Mouse (Mus musculus) heart, embryonic 16.5 days (tissue): ENCODE measurements at regions not wholly inside any gene's neighbourhood (a gene's known extent, or its start where the extent isn't known, plus 50 kb on each side); places are given as distances from the start of the nearest gene placed in this dataset.

Experiments used
- ATAC-seq: fragments of 200-750 bp; cut with Nextera tagmentation; replicated peaks from 2 replicates; pipeline ENCODE4 v1.8.0; 2017; ENCODE audit warnings: moderate number of reproducible peaks; ENCODE audit not compliant: insufficient read depth, low FRiP score; ENCODE audit errors: extremely low read depth
- H3K27ac ChIP-seq: fragments of 300-500 bp; sonication (generic); 2 replicates; pipeline ENCODE4 v1.5.1; 2014; ENCODE audit warnings: mild to moderate bottlenecking, low read length, control low read depth, moderate library complexity
- H3K27me3 ChIP-seq: fragments of 300-500 bp; sonication (generic); 2 replicates; pipeline ENCODE4 v1.6.1; 2014; ENCODE audit warnings: low read length, mixed read lengths; ENCODE audit not compliant: control insufficient read depth, insufficient read depth
- H3K36me3 ChIP-seq: fragments of 300-500 bp; sonication (generic); 2 replicates; pipeline ENCODE4 v1.6.1; 2014; ENCODE audit not compliant: control insufficient read depth, insufficient read depth
- H3K4me1 ChIP-seq: fragments of 300-500 bp; sonication (generic); 2 replicates; pipeline ENCODE4 v1.6.1; 2014; ENCODE audit warnings: low read length, mixed read lengths; ENCODE audit not compliant: control insufficient read depth, insufficient read depth
- H3K4me2 ChIP-seq: fragments of 300-500 bp; sonication (generic); 2 replicates; pipeline ENCODE4 v1.6.1; 2014; ENCODE audit warnings: low read depth, mild to moderate bottlenecking, control low read depth, low read length
- H3K4me3 ChIP-seq: fragments of 300-500 bp; sonication (generic); 2 replicates; pipeline ENCODE4 v1.5.1; 2014; ENCODE audit warnings: mild to moderate bottlenecking, control low read depth, low read length
- H3K9ac ChIP-seq: fragments of 300-500 bp; sonication (generic); 2 replicates; pipeline ENCODE4 v1.6.1; 2014; ENCODE audit warnings: low read length, control low read depth
- H3K9me3 ChIP-seq: fragments of 300-500 bp; sonication (generic); replicated peaks from 2 replicates; pipeline ENCODE4 v1.6.1; 2016; ENCODE audit warnings: low read length; ENCODE audit not compliant: control insufficient read depth
- WGBS: fragments of 180-500 bp; shearing (Covaris S2); extraction: QIAGEN DNeasy Blood & Tissue Kit; methylation state at CpG from one replicate; pipeline ENCODE4 v1.1.7; 2014; 5-methylcytosine and 5-hydroxymethylcytosine counted together

DNA sequence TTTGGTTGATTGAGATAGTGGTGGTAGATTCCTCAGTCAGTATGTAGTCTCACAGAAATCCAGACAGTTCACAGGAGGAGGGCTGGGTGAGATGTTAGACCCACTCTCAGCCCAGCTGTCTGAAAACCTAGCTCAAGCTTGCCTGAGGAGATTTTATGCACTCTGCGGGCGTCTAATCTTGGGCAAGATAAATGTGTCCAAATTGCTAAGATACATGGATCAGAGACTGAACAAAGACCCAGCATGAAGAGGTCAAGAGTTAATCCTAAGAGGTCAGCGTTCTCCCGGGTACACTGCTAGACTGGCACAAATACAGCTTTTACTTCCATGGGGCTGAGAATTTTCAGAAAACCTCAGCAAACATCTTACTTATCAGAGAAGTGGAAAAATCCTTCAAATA lies 186.8 kb upstream of the Dusp10 start:
- H3K4me2 ChIP-seq, result no peak overlapping the region
- H3K27me3 ChIP-seq, result no peaks in the 10 kb centered on the region
- H3K9ac ChIP-seq, result no peak overlapping the region
- WGBS, result 17% methylated on average over 4 of the region's 4 CpGs
- no peak overlapping the region for H3K4me3 ChIP-seq
- H3K27ac ChIP-seq, result no peak overlapping the region
- ATAC-seq, result no peak
- H3K36me3 ChIP-seq, result no peaks in the 10 kb centered on the region
- no peaks in the 10 kb centered on the region for H3K9me3 ChIP-seq
- H3K4me1 ChIP-seq, result no peaks in the 10 kb centered on the region

DNA sequence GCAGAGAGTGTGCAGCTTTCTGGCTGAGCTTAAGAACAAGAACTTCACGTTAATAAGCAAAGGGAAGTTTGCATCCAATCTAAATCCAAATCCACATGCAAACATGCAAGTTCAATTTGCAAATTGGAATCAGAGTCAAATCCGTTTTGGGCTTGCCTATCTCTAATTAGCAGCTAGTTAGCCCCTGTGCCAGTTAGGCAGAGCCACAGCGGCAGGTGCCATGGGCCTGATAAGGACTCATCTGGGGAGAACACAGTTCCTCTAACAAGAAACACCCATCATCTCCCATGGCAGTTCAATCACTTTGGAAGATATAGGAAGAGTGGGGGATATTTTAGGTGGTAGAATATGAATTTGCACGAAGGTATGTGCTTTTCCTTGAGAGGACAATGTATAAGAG lies 168.0 kb upstream of the Dusp10 start:
- H3K27me3 ChIP-seq, result no peaks in the 10 kb centered on the region
- H3K9ac ChIP-seq, result no peak overlapping the region
- no peaks in the 10 kb centered on the region for H3K4me1 ChIP-seq
- no peak overlapping the region for H3K27ac ChIP-seq
- H3K36me3 ChIP-seq, result no peaks in the 10 kb centered on the region
- H3K9me3 ChIP-seq, result no peaks in the 10 kb centered on the region
- ATAC-seq, result no peak
- WGBS, result 59% methylated on average over 4 of the region's 4 CpGs
- no peak overlapping the region for H3K4me3 ChIP-seq
- no peak overlapping the region for H3K4me2 ChIP-seq

DNA sequence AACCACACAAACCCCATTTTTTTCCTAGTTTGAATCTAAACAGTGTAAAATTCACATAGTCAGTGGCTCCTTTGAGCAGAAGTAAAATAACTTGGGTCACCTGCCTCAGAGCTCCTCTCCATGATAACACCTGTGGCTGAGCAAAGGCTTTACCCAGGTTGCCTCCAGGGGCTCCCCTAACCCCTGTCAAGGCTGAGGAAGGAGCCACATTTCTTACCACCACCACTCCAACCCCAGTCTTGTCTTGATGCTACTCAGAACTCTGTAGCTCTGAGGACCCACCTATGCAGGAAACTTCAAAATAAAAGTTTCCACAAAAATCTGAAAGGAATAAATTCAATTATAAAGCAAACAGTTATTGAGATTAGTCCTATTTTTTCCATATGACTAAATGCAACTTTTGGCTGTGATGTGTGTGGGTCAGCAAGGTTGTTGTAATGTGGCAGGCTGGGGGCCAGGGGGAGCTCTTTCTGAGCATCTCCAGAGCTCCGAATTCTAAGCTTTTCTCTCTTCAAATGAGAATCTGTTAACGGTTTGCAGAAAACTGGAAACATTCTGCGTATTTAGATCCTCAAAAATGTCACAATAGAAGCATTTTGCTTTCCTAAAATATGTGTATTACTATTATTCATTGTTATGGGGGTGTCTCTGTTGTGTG lies 159.0 kb upstream of the Dusp10 start:
- 73% methylated on average over 3 of the region's 3 CpGs for WGBS
- H3K4me3 ChIP-seq, result no peak overlapping the region
- H3K27ac ChIP-seq, result no peak overlapping the region
- no peaks in the 10 kb centered on the region for H3K9me3 ChIP-seq
- H3K4me2 ChIP-seq, result no peak overlapping the region
- H3K9ac ChIP-seq, result no peak overlapping the region
- no peaks in the 10 kb centered on the region for H3K36me3 ChIP-seq
- no peak for ATAC-seq
- no peaks in the 10 kb centered on the region for H3K4me1 ChIP-seq
- H3K27me3 ChIP-seq, result no peaks in the 10 kb centered on the region

DNA sequence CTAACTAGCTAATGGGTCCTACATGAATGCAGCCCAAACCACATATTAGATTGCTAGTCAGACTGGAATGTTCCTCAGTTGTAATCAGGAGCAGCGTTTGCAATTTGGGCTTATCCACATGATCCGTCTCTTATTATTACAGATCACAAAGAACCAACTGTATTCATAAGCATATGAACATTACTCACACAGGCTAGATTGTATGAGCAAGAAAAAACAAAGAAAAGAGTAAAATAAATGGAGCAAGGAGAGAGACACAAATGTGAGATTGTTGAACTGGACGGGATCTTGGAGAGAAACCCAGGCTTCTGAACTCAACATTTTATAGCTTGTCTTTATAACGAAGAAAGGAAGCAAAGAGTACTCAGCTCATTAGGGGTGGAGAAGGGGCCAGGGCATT lies 148.0 kb upstream of the Dusp10 start:
- no peaks in the 10 kb centered on the region for H3K36me3 ChIP-seq

DNA sequence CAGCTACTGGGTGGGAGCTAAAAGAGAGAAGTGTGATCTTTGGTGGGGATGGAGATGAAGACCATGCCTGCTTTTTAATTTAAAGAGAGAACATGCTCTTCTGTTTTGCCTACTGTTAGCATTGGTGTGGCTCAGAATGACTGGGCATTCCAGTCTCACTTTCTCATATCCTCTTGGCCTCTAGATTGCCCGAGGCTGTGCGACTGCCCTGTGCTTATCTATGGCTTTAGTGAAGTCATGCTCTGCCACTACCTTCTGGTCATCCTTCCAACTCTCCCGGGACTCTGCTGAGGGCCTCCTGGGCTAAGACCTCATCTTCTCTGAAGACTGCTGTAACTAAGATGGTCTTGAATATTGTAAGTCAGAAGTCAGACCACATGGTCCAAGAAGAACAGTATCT lies 147.5 kb upstream of the Dusp10 start:
- Histone ChIP-seq H3K4me2 (no peak overlapping the region), H3K9ac (no peak overlapping the region), H3K9me3 (no peaks in the 10 kb centered on the region), H3K27ac (no peak overlapping the region), H3K36me3 (no peaks in the 10 kb centered on the region), H3K27me3 (no peaks in the 10 kb centered on the region), H3K4me1 (no peaks in the 10 kb centered on the region), H3K4me3 (no peak overlapping the region)
- ATAC-seq, result no peak
- 40% methylated on average over 3 of the region's 3 CpGs for WGBS

More for the DNA sequence above, 148.0 kb upstream of the Dusp10 start:
- Histone ChIP-seq H3K4me2 (no peak overlapping the region), H3K9ac (no peak overlapping the region), H3K27ac (no peak overlapping the region), H3K4me1 (no peaks in the 10 kb centered on the region), H3K4me3 (no peak overlapping the region), H3K9me3 (no peaks in the 10 kb centered on the region), H3K27me3 (no peaks in the 10 kb centered on the region)
- ATAC-seq, result no peak
- WGBS, result 85% methylated on average over 4 of the region's 4 CpGs

DNA sequence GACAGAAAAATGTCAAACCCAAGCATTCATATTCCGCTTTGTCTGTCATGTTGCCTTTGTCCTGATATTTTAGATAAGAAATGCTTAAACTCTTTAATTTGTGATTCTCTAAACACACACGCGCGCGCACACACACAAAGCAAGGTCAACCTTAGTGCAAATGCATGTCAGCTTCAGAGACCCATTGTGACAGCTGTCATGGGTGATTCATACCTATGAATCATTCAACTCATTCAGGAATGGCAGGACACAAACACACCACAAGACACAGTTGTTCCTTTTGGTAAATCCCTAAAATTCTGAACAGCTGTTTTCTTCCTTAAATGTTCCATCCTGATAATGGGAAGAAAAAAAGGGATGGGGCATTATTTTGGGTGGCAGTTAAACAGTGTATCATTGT lies 144.1 kb upstream of the Dusp10 start:
- Histone ChIP-seq H3K36me3 (no peaks in the 10 kb centered on the region), H3K4me3 (no peak overlapping the region), H3K4me2 (no peak overlapping the region), H3K9ac (no peak overlapping the region), H3K9me3 (no peaks in the 10 kb centered on the region), H3K27ac (no peak overlapping the region), H3K4me1 (no peaks in the 10 kb centered on the region), H3K27me3 (no peaks in the 10 kb centered on the region)
- WGBS, result 92% methylated on average over 5 of the region's 5 CpGs
- no peak for ATAC-seq

DNA sequence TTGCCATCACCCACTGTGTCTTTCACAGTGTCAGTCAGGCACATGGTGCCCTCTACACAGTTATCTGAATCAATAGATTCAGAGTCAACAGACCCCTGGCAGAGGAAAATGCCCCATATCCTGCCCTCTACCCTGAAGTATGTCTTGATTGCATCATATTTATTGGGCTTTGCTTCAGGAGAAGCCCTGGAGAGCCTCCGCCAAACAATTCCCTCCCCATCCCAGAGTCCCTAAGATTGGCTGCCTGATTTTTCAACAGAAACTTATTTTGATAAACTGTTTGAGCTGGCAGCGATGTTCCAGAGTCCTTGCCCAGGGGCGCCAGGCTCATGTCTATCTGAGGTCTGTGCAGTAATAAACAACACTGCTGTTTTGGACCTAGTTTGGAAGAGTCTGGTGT lies 117.2 kb upstream of the Dusp10 start:
- Histone ChIP-seq H3K27me3 (no peaks in the 10 kb centered on the region), H3K9ac (no peak overlapping the region), H3K4me3 (no peak overlapping the region), H3K27ac (no peak overlapping the region), H3K4me2 (no peak overlapping the region), H3K9me3 (no peaks in the 10 kb centered on the region), H3K4me1 (no peaks in the 10 kb centered on the region), H3K36me3 (no peaks in the 10 kb centered on the region)
- WGBS, result 81% methylated on average over 3 of the region's 3 CpGs
- ATAC-seq, result no peak

DNA sequence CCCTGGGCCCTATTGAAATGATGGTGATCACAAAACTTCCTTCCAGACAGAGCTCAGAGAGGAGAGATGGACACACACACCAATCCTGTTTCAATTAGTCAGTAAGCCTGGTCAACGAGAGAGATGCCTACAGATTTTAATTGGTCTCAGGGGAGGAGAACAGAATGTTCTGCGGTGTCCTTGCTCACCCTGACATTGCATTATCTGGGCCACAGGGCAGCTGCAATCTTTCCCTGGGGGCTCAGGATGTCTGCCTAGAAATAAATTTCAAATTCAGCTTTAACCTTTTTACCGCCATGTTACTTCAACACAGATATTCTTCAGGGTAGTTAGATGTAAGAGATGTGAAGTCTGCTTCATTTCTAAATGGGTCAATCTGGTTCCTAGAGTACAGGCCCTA lies 115.0 kb upstream of the Dusp10 start:
- Histone ChIP-seq H3K4me2 (no peak overlapping the region), H3K9me3 (no peaks in the 10 kb centered on the region), H3K27me3 (no peaks in the 10 kb centered on the region), H3K4me3 (no peak overlapping the region), H3K27ac (no peak overlapping the region), H3K9ac (no peak overlapping the region), H3K36me3 (no peaks in the 10 kb centered on the region), H3K4me1 (no peaks in the 10 kb centered on the region)
- ATAC-seq, result no peak
- 72% methylated on average over 3 of the region's 3 CpGs for WGBS

DNA sequence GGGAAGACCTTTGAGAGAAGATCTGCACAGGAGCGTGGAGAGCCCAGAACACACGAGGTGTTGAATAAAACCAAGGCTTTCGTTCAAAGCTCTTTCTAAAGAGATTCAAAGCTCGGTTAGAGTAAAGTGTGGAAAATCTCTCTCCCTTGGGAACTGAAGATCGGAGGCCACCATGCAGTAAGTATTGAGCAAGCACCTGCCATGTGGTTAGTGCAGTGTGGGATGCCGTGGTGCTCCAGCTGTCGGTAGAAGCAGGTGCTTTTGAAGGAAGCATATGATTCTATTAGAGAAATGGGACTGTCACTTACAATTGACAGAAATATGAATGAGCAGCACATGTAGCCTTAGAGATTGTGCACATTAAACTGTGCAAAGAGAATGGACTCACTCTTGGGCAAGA lies 108.5 kb upstream of the Dusp10 start:
- Histone ChIP-seq H3K36me3 (no peaks in the 10 kb centered on the region), H3K27ac (no peak overlapping the region), H3K9me3 (no peaks in the 10 kb centered on the region), H3K4me2 (no peak overlapping the region), H3K4me3 (no peak overlapping the region), H3K9ac (no peak overlapping the region), H3K27me3 (no peaks in the 10 kb centered on the region), H3K4me1 (no peaks in the 10 kb centered on the region)
- ATAC-seq, result no peak
- WGBS, result 85% methylated on average over 7 of the region's 7 CpGs
